Mouse (Mus musculus): ENCODE results near the gene Spag8. TPM values are rescaled to one million over a fixed set of nuclear protein-coding genes. Genes with fewer than 3 reads are reported as not detected.

Gene Spag8
- polyA plus RNA-seq, 1 experiment, result 2.6 TPM

DNA sequence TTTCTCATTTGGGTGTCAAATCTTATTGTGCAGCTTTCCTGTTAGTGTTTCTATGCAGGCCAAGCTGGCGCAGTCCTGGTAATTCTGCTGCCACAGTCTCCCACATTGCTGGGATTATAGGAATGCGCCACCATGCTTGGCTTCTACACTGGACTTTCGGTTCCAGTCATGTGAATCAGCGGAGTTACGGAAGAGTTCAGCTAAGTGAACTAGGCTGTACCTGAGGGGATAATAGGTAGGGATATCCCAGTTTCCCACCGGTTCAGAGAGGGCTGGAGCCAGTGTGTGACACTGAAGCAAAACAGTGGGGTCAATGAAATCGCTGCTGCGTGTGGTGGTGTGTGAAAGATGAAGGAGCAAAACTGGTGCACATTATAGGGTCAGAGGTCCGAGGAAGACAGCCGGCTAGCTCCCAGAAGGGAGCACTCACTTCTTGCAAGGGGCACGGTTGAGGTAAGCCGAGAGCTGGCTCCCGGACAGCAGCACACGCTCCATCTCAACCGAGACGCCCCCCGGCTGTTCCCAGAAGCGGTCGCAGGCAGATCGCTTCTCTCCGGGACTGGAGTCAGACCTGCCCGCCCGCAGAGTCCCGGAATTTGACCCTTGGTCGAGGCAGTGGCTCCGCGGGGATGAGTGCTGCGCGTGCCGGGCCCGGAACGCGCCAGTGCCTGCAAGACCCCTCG is 2.4 kb upstream of the Spag8 start:
- DNase-seq (ENCODE audit: extremely low spot score in 1 of 2, low spot score in 1 of 2), result no peak

DNA sequence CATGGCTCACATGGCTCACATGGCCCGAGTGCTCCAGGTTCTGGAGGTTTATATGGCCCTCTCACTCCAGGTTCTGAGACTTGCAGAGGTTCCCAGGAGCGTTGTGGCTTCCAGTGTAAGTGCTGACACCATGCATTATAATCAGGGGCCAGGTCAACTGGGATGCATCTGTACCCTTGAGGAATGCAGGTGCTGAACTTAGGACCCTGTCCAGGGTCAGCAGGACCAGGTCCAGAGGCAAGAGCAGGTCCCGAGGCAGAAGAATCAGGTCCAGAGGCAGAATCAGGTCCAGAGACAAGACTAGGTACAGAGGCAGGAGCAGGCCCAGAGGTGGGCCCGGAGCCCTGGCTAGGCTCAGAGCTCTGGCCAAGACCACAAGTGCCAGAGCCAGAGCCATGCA is 668 bp downstream of the Spag8 start:
- no peak for DNase-seq (ENCODE audit: extremely low spot score in 1 of 2, low spot score in 1 of 2)

DNA sequence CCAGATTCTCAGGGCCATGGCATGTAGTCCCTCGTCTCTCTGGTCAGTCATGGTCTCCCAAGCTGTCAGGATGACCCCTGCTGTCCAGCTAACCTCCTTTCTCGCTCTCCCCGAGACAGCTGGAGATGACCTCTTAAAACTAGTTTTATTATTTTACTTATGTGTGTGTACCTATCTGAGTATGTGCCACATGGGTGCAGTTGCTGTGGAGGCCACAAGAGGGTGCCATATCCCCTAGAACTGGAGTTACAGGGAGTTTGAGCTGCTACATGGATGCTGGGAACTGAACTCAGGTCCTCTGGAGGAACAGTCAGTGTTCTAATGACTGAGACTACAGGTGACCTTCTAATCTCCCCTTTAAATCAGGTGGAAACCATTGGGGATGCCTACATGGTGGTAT is 3.6 kb downstream of the Spag8 start:
- no peak for DNase-seq (ENCODE audit: extremely low spot score in 1 of 2, low spot score in 1 of 2)

- no peak for DNase-seq (ENCODE audit: extremely low spot score in 1 of 2, low spot score in 1 of 2)
These were observed 12.9 kb downstream of the Spag8 start for GRCm38 (mm10) chr4:43640491-43640890.

GRCm38 (mm10) chr4:43640076-43640475 is 13.3 kb downstream of the Spag8 start:
- DNase-seq (ENCODE audit: extremely low spot score in 1 of 2, low spot score in 1 of 2), result no peak

DNA sequence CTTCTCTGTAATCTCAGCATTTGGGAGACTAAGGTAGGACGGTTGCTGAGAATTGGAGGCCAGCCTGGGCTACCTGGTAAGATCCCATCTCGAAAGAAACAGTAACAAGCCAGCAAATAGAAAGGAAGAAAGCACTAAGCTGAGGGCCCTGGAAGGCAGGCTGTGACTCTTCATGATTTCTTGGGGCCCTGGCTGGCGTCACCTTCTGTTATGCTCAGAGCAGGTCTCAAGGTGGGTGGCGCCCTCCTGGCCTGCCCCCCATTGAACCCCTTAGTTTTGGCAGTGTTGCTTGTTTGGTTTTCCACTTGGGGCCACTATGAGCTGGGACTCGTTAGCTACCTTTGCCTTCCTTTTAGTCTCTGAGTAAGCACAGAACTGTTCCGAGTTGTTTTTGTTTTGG is 16.6 kb downstream of the Spag8 start:
- no peak for DNase-seq (ENCODE audit: extremely low spot score in 1 of 2, low spot score in 1 of 2)

GRCm38 (mm10) chr4:43634621-43635374 is 18.6 kb downstream of the Spag8 start:
- no peak for DNase-seq (ENCODE audit: extremely low spot score in 1 of 2, low spot score in 1 of 2)

DNA sequence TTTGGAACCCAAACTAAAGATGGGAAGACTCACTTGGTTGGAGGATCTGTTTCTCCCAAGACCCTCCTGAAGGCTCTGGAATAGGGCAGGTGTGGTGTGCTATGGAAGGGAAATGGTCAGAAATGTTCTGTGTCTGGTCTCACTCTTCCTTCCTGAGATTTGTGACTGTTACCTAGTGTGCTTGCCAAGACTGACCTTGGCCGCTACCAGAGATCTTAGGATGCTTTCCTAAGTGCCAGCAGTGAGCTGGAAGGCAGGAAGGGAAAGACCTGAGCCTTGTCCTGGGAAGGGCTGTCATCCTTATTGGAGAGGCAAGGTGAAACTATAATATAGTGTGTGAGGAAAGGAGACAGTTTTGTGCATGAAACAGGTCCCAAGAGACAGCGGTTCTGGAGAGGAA is 19.7 kb downstream of the Spag8 start:
- DNase-seq (ENCODE audit: extremely low spot score in 1 of 2, low spot score in 1 of 2), result no peak

- no peak for DNase-seq (ENCODE audit: extremely low spot score in 1 of 2, low spot score in 1 of 2)
These were observed 20.1 kb downstream of the Spag8 start for GRCm38 (mm10) chr4:43633296-43633695.

DNA sequence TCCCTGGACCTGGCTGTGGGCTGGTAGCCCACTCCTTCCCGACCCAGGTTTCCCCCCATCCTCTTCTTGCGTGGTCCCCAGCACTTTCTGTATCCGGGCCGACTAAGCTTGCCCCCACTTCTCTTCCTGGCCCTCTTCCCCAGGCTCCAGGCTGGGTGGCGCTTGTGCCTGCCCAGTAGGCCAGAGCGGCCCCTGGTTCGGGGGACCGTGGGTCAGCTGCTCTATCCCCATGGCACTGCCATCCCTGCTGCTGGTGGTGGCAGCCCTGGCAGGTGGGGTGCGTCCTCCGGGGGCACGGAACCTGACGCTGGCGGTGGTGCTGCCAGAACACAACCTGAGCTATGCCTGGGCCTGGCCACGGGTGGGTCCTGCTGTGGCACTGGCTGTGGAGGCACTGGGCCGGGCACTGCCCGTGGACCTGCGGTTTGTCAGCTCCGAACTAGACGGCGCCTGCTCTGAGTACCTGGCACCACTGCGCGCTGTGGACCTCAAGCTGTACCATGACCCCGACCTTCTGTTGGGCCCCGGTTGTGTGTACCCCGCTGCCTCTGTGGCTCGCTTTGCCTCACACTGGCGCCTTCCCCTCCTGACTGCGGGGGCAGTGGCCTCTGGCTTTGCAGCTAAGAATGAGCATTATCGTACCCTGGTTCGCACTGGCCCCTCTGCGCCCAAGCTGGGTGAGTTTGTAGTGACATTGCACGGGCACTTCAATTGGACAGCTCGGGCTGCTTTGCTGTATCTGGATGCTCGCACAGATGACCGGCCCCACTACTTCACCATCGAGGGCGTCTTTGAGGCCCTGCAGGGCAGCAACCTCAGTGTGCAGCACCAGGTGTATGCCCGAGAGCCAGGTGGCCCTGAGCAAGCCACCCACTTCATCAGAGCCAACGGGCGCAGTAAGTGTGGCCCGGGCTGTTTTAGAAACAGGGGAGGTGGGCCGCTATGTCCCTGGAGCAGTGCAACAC is 21.2 kb downstream of the Spag8 start:
- DNase-seq (ENCODE audit: extremely low spot score in 1 of 2, low spot score in 1 of 2), result no peak

GRCm38 (mm10) chr4:43631046-43631955 is 22.1 kb downstream of the Spag8 start, which contains the start of gene Npr2:
Gene Npr2, plus strand, starts transcription at chr4:43631935.
- DNase-seq (ENCODE audit: extremely low spot score in 1 of 2, low spot score in 1 of 2), result peak in 1 of 2 experiments; percentile 25

DNA sequence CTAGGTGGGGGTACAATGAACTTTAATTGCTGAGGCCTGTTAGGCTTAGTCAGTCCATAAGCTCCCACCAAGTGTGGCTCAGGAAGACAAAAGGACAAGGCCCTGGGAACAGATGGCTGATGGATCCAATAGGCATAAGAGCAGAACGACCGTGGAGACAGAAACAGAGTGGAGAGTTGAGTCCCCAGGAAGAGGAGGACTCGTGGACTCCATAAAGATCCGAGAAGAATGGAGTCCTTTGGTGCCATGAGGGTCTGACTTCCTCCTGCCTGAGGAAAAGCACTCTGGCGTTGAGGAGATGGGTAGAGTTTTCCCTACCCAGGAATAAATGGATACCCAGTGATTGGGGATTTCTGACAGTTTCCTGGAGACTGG is 22.7 kb downstream of the Spag8 start:
- DNase-seq (ENCODE audit: extremely low spot score in 1 of 2, low spot score in 1 of 2), result no peak

GRCm38 (mm10) chr4:43630030-43630581 is 23.3 kb downstream of the Spag8 start:
- peak; percentile 81 to 95 for DNase-seq (ENCODE audit: extremely low spot score in 1 of 2, low spot score in 1 of 2)

DNA sequence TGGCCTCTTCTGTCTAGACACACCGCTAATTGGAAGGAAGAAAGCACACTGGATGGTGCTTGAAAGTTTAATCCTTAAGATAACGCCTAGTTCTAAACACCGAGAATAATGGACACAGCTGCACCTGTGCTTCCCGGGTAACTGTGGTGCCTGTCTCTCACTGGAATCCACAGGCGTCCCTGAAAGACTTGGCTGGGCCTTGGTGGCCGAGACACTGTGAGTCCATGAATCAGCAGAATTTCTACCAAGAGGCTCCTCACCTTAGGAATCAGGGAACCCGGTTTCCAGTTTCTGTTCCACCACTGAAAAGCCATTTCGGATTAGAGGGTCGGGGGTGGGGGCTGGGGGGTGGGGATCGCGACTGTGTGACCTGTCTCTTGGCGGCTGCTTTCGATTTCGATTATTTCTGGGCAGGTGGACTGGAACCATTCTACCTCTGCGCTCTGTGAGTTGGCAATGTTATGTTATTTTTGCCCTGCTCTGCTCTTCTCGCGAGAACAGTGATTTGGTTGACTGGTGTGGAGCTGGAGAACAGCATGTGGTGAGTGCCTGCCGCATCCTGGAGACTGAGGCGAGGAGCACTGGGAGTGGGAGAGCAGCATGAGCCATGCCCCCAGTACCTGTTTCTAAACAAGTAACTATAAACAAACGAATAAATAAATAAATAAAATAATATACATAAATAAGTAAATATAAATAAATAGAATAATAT is 24.1 kb downstream of the Spag8 start:
- peak in 1 of 2 experiments; percentile 25 for DNase-seq (ENCODE audit: extremely low spot score in 1 of 2, low spot score in 1 of 2)

GRCm38 (mm10) chr4:43620146-43620778 is 33.1 kb downstream of the Spag8 start:
- no peak for DNase-seq (ENCODE audit: extremely low spot score in 1 of 2, low spot score in 1 of 2)

DNA sequence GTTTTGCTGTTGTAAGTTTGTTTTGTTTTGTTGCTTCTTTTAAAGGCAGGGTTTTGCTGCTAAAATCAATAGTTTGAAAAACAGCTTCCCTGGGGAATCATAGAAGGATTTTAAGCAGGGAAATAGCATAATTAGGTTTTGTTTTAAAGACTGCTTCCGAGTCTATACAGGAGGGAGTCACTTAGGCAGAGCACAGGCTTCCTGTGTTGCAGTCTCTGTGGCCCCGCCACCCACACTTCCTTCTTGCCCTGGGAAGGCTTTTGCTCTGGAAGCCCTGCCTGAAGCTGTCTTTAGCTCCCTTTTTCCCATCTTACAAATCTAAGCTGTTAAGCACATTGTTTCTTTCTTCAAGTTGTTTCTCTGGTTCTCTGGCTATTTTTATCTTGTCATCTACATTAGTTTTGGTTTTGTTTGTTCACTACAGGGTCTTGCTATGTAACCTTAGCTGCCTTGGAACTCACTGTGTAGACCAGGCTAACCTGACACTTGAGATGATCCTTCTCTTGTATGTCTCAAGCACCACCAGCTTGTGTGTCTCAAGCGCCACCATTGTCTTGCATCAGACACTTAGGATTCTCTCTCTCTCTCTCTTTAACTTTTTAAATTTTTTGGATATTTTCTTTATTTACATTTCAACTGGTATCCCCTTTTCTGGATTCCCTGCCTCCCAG is 40.2 kb downstream of the Spag8 start:
- DNase-seq (ENCODE audit: extremely low spot score in 1 of 2, low spot score in 1 of 2), result no peak

DNA sequence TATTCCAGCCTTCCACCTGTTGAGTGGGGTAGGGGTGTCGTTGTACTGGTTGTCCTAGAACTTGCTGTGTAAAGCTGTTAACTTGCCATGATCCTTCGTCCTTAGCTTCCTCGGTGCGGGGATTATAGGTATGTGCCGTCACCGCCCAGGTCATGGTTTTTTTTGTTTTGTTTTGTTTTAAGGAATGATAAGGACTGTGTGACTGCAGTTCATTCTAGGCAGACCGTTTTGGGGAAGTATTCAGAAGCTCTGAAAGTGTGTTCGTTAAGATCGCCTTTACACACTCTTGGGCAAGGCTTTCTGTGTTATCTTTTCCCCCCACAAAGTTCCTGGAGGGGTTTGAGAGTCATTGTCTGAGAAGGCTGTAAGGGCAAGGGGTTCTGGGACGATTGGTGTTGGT is 40.9 kb downstream of the Spag8 start:
- DNase-seq (ENCODE audit: extremely low spot score in 1 of 2, low spot score in 1 of 2), result no peak

Measured in frontal cortex, adult 2 months (tissue).